Comparison of ENCODE assay signal across 21 mouse cellular contexts in the genomic region with DNA sequence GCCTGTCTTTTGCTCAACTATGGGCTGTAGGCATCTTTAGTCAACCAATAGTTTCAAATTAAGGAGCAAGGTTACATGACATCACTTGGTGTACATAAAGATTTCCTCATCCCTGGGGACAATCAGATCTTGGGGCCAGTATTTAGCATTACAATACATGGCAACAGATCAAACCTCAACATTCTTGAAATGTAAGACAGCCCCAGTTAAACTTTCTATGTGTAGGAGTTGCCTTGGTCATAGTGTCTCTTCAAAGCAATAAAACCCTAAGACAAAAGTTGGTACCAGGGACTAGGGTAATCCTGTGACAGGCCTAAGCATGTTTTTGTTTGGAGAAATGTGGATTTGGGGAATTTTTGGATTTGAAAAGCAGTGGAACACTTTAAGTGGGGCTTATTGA.
DNase-seq lines count a peak whose midpoint lies in the region; ATAC-seq and TF ChIP-seq lines count a peak whose summit lies in the region.
"Had no signal": no experiment of that assay in that cellular context is flagged by ENCODE, and none has a peak within 500 bp of the region (broad histone marks: within the 10 kb centered on the region; RNA-seq: fewer than 3 reads in every experiment).

No protein-coding gene starts in this region.

- no peak for ATAC-seq in megakaryocyte, adult 5-6 weeks (ENCODE audit: poor library complexity, severe bottlenecking)
- ATAC-seq: activated CD4-positive, CD25-positive, alpha-beta regulatory T cell, adult 4 months; CD4-positive, CD25-positive, alpha-beta regulatory T cell, adult 4 months; Patski had no signal

- peak overlapping the region; percentile 40; the same call in 1 of the 2 replicates for H3K27ac ChIP-seq in embryonic fibroblast, embryonic 13.5 days (ENCODE audit: insufficient read depth, low read length)

- no peak for TF ChIP-seq CTCF in embryonic fibroblast, embryonic 13.5 days (IDR thresholded peaks at IDR 0.05; ENCODE audit: borderline replicate concordance, insufficient read depth, low read length)

- no peaks in the 10 kb centered on the region for H3K4me1 ChIP-seq in embryonic fibroblast, embryonic 13.5 days (ENCODE audit: control insufficient read depth, insufficient read depth, low read length)

- no peak overlapping the region for H3K4me3 ChIP-seq in embryonic fibroblast, embryonic 13.5 days (ENCODE audit: insufficient read depth, low read length)

- DNase-seq in 3T3-L1 (ENCODE audit: low read depth, low spot score) = peak; percentile 46
- peak; percentile 88 for DNase-seq in fat pad, adult 2 months (ENCODE audit: extremely low read depth, low read depth, low spot score)
- peak; percentile 86 for DNase-seq in gonadal fat pad, adult 2 months (ENCODE audit: low read depth)
- DNase-seq in heart, adult 11 months = no peak
- DNase-seq in thymus, postnatal 4 days = no peak
- no peak for DNase-seq in thymus, postnatal 10 days (ENCODE audit: low spot score in 2 of 2)
- DNase-seq: adrenal gland, adult 2 months; adrenal gland, adult 8-10 months; adrenal gland, postnatal 10 days; adrenal gland, postnatal 14 days; adrenal gland, postnatal 25 days; adrenal gland, postnatal 36 days; B cell, adult 2 months; cerebellum, adult 11 months; cerebellum, adult 11-12 months; cerebellum, adult 18-20 months had no signal

- no peak for TF ChIP-seq POLR2A in embryonic fibroblast, embryonic 13.5 days (IDR thresholded peaks at IDR 0.05; ENCODE audit: low read depth, low read length)

Comparison
In these comparisons a context has a peak if more than half of its experiments do, and no peak if none do; other contexts are left out.
1. DNase-seq: peak in 3T3-L1 (single experiment), fat pad, adult 2 months (single experiment) and gonadal fat pad, adult 2 months (single experiment); none in heart, adult 11 months (single experiment), thymus, postnatal 4 days (single experiment) and thymus, postnatal 10 days (0 of 2).